Mouse (Mus musculus) CH12F3 (cell line): ENCODE data around the gene Mrtfa.

Experiments used
- in situ Hi-C: fragments of 300-500 bp; cut with MboI; formaldehyde crosslinking; loops from 2 replicates; pipeline ENCODE4 v1.14.3; 2020; ENCODE audit warnings: low sequenced_read_pairs

The Mrtfa gene

DNA sequence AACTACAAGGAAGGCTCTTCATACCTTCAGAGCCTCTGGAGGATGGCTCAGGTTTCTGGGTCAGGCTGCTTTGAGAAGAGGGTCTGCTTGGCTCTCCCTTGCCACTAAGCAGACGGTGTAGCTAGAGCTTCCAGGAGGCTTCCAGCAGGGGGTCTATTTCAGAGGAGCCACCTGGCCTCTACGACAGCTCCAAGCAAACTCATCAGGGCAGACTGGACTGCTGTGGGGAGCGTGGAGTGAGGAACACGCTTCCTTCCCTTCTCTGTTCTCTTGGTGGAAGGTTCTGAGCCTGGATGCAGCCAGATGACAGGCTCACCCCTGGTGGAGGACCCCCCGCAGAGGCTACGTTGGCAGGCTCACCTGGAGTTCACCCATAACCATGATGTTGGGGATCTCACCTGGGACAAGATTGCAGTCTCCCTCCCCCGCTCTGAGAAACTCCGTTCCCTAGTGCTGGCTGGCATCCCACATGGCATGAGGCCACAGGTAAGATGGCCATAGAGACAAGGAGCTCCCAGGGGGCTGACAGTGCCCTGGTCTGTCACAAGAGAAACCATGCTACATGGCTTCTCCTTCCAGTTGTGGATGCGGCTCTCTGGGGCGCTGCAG is 184.3 kb downstream of the Mrtfa start:
- in situ Hi-C loops: no loop called here

DNA sequence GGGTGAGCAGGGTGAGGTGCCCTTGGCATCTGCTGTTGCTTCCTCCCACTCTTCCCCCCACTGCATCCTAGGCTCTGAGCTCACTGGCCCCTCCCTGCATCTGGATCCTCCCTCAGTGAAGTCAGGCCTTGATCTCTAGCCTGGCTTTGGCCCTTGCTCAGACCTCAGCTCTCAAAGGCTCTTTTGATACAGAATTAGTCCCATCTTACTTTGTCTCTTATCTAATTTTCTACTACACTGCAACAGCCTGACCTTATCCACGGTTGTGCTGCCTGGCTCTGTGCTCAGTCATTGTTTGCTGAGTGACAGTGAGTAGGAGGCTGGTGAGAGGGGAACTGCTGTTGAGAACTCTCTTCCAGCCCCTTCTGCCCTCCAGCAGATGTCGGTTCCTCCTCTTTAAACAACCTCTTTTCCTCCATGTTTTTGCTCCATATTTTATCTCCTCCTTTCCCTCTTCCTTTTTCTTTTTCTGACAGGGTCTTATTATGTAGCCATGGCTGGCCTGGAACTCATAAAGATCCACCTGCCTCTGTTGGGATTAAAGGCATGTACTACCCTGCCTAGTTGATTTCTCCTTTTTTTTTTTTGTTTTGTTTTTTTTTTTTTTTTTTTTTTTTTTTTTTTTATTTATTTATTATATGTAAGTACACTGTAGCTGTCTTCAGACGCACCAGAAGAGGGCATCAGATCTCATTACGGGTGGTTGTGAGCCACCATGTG is 190.0 kb downstream of the Mrtfa start:
- in situ Hi-C loops: no loop called here

DNA sequence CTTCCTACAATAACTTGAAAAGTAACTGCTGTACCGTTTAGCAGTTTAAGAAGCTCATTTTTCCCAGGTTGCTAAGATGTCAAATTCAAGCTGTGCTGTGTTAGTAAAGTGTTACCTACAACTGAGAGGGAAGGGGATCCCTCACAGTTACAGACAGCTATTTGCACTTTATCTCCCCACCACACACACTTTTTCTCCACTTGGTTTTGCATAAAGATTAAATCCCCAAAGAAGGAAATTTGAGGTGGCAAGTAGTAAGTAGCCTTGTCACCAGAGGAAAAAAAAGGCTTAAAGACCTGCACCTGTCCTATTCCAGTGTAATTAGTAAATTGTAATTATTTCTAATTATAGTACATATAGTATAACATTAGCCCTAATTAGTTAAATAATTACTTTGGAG is 193.5 kb downstream of the Mrtfa start:
- in situ Hi-C loops: no loop called here

DNA sequence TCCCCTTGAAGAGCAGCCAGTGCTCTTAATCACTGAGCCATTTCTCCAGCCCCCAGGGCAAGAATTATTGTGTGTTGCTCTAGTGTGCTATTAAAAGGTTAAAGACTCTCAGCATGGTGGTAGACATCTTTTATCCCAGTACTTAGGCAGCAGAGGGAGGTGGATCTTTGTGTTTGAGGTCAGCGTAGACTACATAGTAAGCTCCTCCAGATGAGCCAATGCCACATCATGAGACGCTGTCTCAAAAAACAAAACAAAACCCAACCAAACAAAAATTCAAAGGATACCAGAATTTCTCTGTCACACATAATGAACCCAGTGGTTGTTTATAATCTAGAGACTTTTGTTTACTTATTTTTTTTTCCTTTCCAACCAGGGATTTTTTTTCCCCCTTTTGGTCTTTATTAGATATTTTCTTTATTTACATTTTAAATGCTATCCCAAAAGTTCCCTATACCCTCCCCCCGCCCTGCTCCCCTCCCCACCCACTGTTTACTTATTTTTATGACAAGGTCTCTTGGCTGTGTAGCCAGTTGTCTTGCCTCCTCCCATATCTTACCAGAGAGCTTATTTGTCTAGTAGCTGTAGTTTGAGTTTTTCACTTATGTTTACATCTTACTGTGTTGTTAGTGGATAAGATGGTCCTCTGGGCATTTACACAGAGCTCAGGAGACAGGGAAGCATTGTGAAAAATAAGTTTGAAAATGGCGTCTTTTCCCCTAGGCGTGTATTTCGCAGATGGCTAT is 194.3 kb downstream of the Mrtfa start:
- in situ Hi-C loops: no loop called here

DNA sequence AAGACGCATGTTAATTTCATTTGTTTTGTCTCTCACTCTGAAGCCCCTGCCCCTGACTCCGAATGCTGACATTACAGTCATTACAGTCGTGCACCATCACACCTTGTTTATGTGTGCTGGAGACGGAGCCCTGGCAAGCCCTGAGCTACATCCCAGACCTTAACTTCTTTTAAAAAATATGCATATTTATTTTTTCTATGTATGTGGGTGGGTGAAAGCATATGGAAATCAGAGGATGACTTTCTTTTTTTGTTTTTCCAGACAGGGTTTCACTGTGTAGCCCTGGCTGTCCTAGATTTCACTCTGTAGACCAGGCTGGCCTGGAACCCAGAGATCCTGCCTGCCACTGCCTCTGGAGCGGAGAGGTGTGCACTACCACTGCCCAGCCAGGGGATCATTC is 195.6 kb downstream of the Mrtfa start:
- in situ Hi-C loops: no loop called here

DNA sequence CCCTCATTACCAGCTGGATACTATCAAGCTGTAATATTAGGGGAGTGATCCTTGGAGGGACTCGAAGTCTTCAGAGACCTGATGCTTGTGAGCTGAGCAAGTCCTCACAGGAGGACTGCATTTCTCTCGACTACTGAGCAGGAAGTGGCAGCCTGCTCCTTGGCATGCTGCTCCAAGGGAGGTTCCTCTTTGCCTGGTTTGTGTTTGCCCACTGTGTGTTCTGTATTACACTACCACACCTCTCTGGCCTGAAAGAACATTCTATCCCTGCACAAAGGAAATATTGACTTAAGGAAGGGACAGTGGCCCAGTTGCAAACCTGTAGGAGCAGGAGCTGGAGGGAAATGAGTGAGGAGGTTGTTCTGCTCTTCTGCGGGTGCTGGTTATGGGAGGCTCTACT is 200.8 kb downstream of the Mrtfa start:
- in situ Hi-C loops: no loop called here

DNA sequence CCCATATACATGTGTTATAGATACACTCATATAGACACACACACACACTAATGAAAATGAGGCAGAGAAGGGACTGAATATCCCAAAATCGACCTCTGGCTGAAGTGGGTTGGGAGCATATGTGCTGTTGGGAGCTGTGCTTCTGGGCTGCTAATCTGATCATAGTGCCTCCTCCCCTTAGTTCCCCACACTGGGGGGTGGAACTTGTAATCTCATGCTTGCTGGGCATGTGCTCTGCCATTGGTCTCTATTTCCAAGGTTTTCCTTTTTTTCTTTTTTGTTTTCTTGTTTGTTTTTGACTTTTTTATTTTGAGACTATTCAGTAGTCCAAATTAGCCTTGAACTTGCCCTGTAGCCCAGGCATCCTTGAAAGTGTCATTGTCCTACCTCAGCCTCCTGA is 202.2 kb downstream of the Mrtfa start:
- in situ Hi-C loops: no loop called here

DNA sequence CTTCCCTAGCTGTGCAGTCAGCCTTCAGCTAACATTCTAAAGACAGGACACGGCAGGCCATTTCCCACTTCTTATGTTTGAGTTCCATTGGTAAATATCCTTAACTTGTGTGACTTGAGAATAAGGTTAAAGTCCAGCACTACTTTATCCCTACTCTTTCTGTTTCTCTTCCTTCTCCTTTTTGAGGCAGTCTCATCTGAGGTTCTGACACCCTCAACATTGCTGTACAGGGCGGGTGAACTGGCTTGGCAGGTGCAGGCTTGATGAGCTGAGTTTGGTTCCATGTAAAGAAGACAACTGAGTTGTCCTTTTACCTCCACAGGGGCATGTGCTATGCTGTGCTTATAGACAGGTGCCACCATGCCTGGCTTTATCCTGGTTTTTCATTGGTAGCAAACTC is 207.3 kb downstream of the Mrtfa start:
- in situ Hi-C loops: no loop called here

DNA sequence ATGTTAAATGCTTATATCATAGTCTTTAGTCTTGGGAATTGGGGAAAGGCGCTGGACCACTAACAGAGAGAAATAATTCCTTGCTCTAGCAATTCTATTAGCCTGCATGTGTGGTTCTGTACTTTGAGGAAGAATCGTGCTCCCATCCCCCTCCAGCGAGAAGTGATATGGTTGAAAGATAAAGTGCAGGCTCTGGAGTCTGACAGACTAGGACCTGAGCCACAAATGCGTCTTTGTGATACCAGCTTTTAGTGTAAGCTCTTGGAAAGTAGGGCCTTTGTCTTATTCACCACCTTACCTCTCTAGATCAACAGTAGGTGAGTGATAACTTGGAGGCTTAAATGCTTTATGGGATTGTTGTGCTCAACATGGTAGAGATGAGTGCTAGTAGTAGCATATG is 209.4 kb downstream of the Mrtfa start:
- in situ Hi-C loops: no loop called here

DNA sequence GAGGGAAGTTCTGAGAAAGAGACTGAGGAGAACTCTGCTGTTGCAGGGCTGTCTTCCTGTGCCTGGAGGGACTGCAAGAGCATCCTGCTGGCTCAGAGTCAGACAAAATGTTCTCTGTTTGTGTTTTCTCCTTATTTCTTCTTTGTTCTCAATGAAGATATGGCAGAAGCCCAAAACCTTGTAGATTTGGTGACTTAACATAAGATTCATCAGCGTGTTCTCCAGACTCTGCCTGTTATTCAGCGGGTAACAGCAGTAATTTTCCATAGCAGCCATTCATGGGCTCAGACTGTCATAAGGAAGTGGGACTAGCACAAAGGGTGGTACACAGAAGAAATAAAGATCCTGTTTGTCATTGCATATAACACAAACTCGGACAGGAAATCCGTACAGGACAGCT is 210.9 kb downstream of the Mrtfa start:
- in situ Hi-C loops: no loop called here

DNA sequence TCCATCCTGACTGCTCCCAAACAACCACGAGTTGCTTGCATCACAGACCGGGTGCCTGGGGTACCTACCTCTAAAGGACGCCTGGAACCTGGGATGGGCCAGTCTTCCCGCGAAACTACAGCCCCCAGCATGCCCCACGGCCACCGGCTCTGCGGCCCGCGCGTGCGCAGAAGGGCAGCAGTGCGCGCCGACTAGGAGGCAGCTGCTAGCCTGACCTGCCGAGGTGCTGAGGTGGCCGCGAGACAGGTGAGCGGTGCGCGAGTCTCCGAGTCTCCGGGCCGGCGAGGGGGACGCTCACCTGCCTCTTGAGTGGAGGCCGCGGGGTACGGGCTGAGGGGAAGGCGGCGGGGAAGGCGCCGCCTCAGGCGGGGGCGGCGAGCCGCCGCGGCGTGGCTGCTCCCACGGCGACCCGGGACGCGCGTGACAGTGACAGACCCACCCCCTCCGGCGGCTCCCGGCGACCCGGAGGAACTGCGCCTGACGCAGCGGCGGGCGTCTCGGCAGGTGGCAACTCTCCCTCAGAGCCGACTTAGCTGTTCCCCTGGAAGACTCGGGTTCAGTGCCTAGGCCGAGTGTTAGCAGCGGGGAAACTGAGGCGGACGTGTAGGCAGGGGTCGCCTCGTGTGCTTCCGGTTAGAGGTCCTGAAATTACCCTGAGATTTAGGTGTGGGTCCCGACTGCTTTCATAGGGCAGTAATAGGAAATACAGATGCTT is 212.8 kb downstream of the Mrtfa start, which contains the start of gene Sgsm3:
Sgsm3 (plus strand) TSS at position 146 of the 715 bp plus-strand sequence.
- in situ Hi-C loops: no loop called here

DNA sequence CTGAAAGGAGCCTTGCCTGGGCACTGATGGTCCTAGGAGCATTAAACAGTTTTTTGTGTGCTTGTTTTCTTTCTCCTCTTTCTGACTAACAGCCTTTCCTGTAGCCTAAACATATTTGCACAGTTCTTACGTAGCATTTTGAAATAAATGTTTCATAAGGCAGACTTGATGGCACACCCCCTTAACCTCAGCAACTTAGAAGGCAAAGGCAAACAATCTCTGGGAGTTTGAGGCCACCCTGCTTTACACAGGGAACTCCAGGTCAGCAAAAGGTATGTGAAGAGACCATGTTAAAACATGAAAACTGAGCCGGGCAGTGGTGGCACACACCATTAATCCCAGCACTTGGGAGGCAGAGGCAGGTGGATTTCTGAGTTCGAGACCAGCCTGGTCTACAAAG is 214.9 kb downstream of the Mrtfa start:
- in situ Hi-C loops: no loop called here

DNA sequence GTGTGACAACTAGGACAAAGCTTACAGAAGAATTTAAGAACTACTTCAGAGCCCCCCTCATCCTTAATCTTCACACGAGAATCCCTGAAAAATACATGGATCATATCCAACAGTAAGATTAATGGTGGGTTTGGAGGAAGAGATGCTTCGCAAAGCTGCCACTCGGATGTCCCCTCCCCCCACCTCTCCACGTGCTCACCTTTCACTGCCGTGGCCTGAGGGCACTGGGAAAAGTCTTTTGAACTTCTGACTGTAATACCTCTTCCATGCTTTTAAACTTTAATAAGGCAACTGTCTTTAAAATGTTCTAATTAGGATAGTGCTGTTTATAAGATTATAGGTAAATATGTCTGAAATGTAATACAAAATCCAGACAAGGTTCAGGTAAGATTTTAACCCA is 216.2 kb downstream of the Mrtfa start:
- in situ Hi-C loops: no loop called here

DNA sequence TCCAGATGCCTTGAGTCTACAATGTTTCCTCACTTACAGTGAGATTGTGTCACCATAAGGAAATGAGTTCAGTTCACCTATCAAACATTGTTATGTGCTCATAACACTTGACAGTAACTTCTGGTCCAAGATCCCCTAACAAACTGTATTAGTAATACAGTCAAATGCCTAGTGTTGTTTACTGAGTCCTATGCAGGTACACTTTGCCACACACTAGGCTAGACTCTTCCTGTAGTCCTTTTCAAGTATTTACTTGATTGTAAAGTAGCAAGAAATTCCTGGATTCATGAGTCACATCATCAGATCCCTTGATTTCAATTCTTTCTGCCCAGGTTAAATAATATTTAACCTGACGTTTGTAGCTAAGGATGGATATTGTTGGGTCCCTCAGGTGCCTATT is 221.2 kb downstream of the Mrtfa start:
- in situ Hi-C loops: no loop called here
